30 mouse cellular contexts compared by ENCODE assay signal in genomic region chr13:5549747-5550146, GRCm38 (mm10).
DNase-seq lines count a peak whose midpoint lies in the region; ATAC-seq and TF ChIP-seq lines count a peak whose summit lies in the region.
"Had no signal": no experiment of that assay in that cellular context is flagged by ENCODE, and none has a peak within 500 bp of the region (broad histone marks: within the 10 kb centered on the region; RNA-seq: fewer than 3 reads in every experiment).

No protein-coding gene starts in this region.

- WGBS in hindbrain, embryonic 14.5 days, result 95% methylated on average over 7 of the region's 7 CpGs
- WGBS in hindbrain, embryonic 10.5 days, result 94% methylated on average over 7 of the region's 7 CpGs
- 91% methylated on average over 7 of the region's 7 CpGs for WGBS in intestine, embryonic 14.5 days
- WGBS in stomach, embryonic 14.5 days, result 94% methylated on average over 7 of the region's 7 CpGs

- H3K36me3 ChIP-seq in hindbrain, embryonic 14.5 days (replicated peaks; ENCODE audit: control insufficient read depth, insufficient read depth), result no peaks in the 10 kb centered on the region
- H3K36me3 ChIP-seq in hindbrain, embryonic 10.5 days, result no peaks in the 10 kb centered on the region
- H3K36me3 ChIP-seq in ES-E14 (ENCODE audit: control insufficient read depth, insufficient read depth, low read length, poor library complexity, severe bottlenecking), result no peaks in the 10 kb centered on the region
- H3K36me3 ChIP-seq in intestine, embryonic 14.5 days (ENCODE audit: control insufficient read depth, insufficient read depth, low read length), result no peaks in the 10 kb centered on the region
- H3K36me3 ChIP-seq in stomach, embryonic 14.5 days (ENCODE audit: control insufficient read depth, insufficient read depth, low read length), result no peaks in the 10 kb centered on the region
- H3K36me3 ChIP-seq: G1E; hindbrain, embryonic 15.5 days; liver, embryonic 13.5 days; neural tube, embryonic 13.5 days had no signal

- H3K27me3 ChIP-seq in hindbrain, embryonic 14.5 days (ENCODE audit: control insufficient read depth, insufficient read depth, low read length), result no peaks in the 10 kb centered on the region
- H3K27me3 ChIP-seq in hindbrain, embryonic 10.5 days (ENCODE audit: insufficient read depth, poor library complexity, severe bottlenecking), result no peaks in the 10 kb centered on the region
- H3K27me3 ChIP-seq in intestine, embryonic 14.5 days (replicated peaks; ENCODE audit: control insufficient read depth, insufficient read depth, low read length), result no peaks in the 10 kb centered on the region
- H3K27me3 ChIP-seq in stomach, embryonic 14.5 days (ENCODE audit: control insufficient read depth, insufficient read depth, low read length), result no peaks in the 10 kb centered on the region
- H3K27me3 ChIP-seq: hindbrain, embryonic 15.5 days; liver, embryonic 13.5 days; neural tube, embryonic 13.5 days; Patski had no signal

- 0 out of 2 replicates have a peak, but pooled peaks cover 3% of the 10 kb centered on the region for H3K4me1 ChIP-seq in hindbrain, embryonic 14.5 days (replicated peaks; ENCODE audit: control insufficient read depth, insufficient read depth, low read length)
- H3K4me1 ChIP-seq in hindbrain, embryonic 10.5 days (replicated peaks), result no peaks in the 10 kb centered on the region
- H3K4me1 ChIP-seq in ES-E14 (ENCODE audit: control insufficient read depth in 2 of 2, insufficient read depth in 2 of 2, low read length in 2 of 2, poor library complexity in 1 of 2), result peaks cover 8 to 10% of the 10 kb centered on the region in 2 experiments; a peak in 3 of 4 replicates
- no peaks in the 10 kb centered on the region for H3K4me1 ChIP-seq in intestine, embryonic 14.5 days (replicated peaks; ENCODE audit: control insufficient read depth, insufficient read depth, low read length)
- H3K4me1 ChIP-seq in stomach, embryonic 14.5 days (ENCODE audit: control insufficient read depth, insufficient read depth, low read length), result no peaks in the 10 kb centered on the region; the same call in 1 of the 2 replicates
- H3K4me1 ChIP-seq: hindbrain, embryonic 15.5 days; liver, embryonic 13.5 days had no signal

- no peak for DNase-seq in hindbrain, embryonic 14.5 days (ENCODE audit: low spot score)
- no peak for DNase-seq in hindbrain, embryonic 10.5 days (ENCODE audit: low spot score)
- peak; percentile 16 for DNase-seq in ES-E14 (ENCODE audit: low read depth, low spot score)
- no peak for DNase-seq in intestine, embryonic 14.5 days (ENCODE audit: low spot score)
- no peak for DNase-seq in left cerebral cortex, adult 9 months (ENCODE audit: low spot score in 2 of 2)
- DNase-seq in lung, adult 18-20 months, result no peak
- DNase-seq: adrenal gland, postnatal 14 days; B cell, adult 2 months; cerebellum, adult 11 months; cerebellum, adult 9-11 months; embryo, embryonic 11 days; gastrocnemius, adult 2 months; gastrocnemius, postnatal 36 days; heart, adult 18-20 months; heart, postnatal 36 days; kidney, adult 18-20 months; kidney, postnatal 4 days; left cerebral cortex, postnatal 4 days; liver, embryonic 13.5 days; lung, adult 2 months; lung, postnatal 14 days; thymus, postnatal 4 days had no signal

- 0 out of 2 replicates have a peak, but pooled peaks have one; percentile 46 for ATAC-seq in hindbrain, embryonic 14.5 days (ENCODE audit: low FRiP score)
- ATAC-seq in intestine, embryonic 14.5 days (replicated peaks; ENCODE audit: low FRiP score, low TSS enrichment, low read depth), result peak; percentile 56
- ATAC-seq in stomach, embryonic 14.5 days (ENCODE audit: insufficient number of reproducible peaks, insufficient read depth, low FRiP score, low read depth), result no peak
- ATAC-seq in erythroblast, adult 5-6 weeks (replicated peaks; ENCODE audit: low FRiP score, poor library complexity, severe bottlenecking), result no peak
- ATAC-seq: forebrain, embryonic 16.5 days; Patski had no signal

- in situ Hi-C loops in ES-E14 (cut with MboI; ENCODE audit: low sequenced_read_pairs in 2 of 2, unreplicated experiment in 2 of 2), result no loop called here

- no peak overlapping the region for H3K4me2 ChIP-seq in hindbrain, embryonic 14.5 days (replicated peaks)
- no peak overlapping the region for H3K4me2 ChIP-seq in intestine, embryonic 14.5 days (ENCODE audit: low read length)
- H3K4me2 ChIP-seq in stomach, embryonic 14.5 days (replicated peaks; ENCODE audit: low read depth, low read length), result no peak overlapping the region
- H3K4me2 ChIP-seq: heart, embryonic 11.5 days; hindbrain, embryonic 15.5 days; liver, embryonic 13.5 days; neural tube, embryonic 13.5 days had no signal

- H3K9me3 ChIP-seq in hindbrain, embryonic 14.5 days (ENCODE audit: control insufficient read depth, low read length), result no peaks in the 10 kb centered on the region
- H3K9me3 ChIP-seq in hindbrain, embryonic 10.5 days, result no peaks in the 10 kb centered on the region
- no peaks in the 10 kb centered on the region for H3K9me3 ChIP-seq in ES-E14 (ENCODE audit: control insufficient read depth, insufficient read depth, low read depth, low read length)
- no peaks in the 10 kb centered on the region for H3K9me3 ChIP-seq in intestine, embryonic 14.5 days (ENCODE audit: control insufficient read depth, low read length)
- H3K9me3 ChIP-seq in stomach, embryonic 14.5 days (ENCODE audit: control insufficient read depth, low read depth, low read length), result no peaks in the 10 kb centered on the region
- H3K9me3 ChIP-seq: G1E; hindbrain, embryonic 15.5 days; liver, embryonic 13.5 days; neural tube, embryonic 13.5 days had no signal

- no peak overlapping the region for H3K27ac ChIP-seq in hindbrain, embryonic 14.5 days
- no peak overlapping the region for H3K27ac ChIP-seq in hindbrain, embryonic 10.5 days
- peak overlapping the region; percentile 78 for H3K27ac ChIP-seq in ES-E14 (ENCODE audit: insufficient read depth, low read depth, low read length, poor library complexity, severe bottlenecking)
- H3K27ac ChIP-seq in intestine, embryonic 14.5 days (ENCODE audit: low read depth), result no peak overlapping the region
- peak overlapping the region; percentile 7; the same call in 1 of the 2 replicates for H3K27ac ChIP-seq in stomach, embryonic 14.5 days (ENCODE audit: low read length)
- H3K27ac ChIP-seq: gastrocnemius, adult 2 months; hindbrain, embryonic 15.5 days; liver, embryonic 13.5 days; neural tube, embryonic 13.5 days had no signal

- no peak overlapping the region for H3K4me3 ChIP-seq in hindbrain, embryonic 14.5 days (replicated peaks; ENCODE audit: low read length)
- no peak overlapping the region for H3K4me3 ChIP-seq in hindbrain, embryonic 10.5 days
- H3K4me3 ChIP-seq in ES-E14 (ENCODE audit: insufficient read depth in 1 of 2, low read depth in 1 of 2, low read length in 2 of 2, poor library complexity in 1 of 2, severe bottlenecking in 1 of 2), result no peak overlapping the region
- no peak overlapping the region for H3K4me3 ChIP-seq in intestine, embryonic 14.5 days (ENCODE audit: low read depth, low read length)
- H3K4me3 ChIP-seq in stomach, embryonic 14.5 days (ENCODE audit: low read depth, low read length), result no peak overlapping the region
- H3K4me3 ChIP-seq: gastrocnemius, adult 2 months; hindbrain, embryonic 15.5 days; liver, embryonic 13.5 days; neural tube, embryonic 13.5 days had no signal

- no peak overlapping the region for H3K9ac ChIP-seq in hindbrain, embryonic 14.5 days
- no peak overlapping the region for H3K9ac ChIP-seq in ES-E14 (ENCODE audit: insufficient read depth, low read depth, low read length, poor library complexity, severe bottlenecking)
- no peak overlapping the region for H3K9ac ChIP-seq in intestine, embryonic 14.5 days (ENCODE audit: low read length)
- H3K9ac ChIP-seq in stomach, embryonic 14.5 days (replicated peaks; ENCODE audit: low read depth, low read length), result no peak overlapping the region
- H3K9ac ChIP-seq: hindbrain, embryonic 15.5 days; liver, embryonic 13.5 days; neural tube, embryonic 13.5 days had no signal

TF ChIP-seq in ES-E14, 5 proteins besides CTCF, POLR2A, EP300 and RAD21:
- no peak for TF ChIP-seq MAFK (IDR thresholded peaks at IDR 0.05; ENCODE audit: insufficient read depth, low read depth, low read length)
- TF ChIP-seq CHD2 (IDR thresholded peaks at IDR 0.05; ENCODE audit: low read depth, low read length), result no peak
- no peak for TF ChIP-seq ZC3H11A (IDR thresholded peaks at IDR 0.05; ENCODE audit: borderline replicate concordance, low read depth, low read length)
- no peak for TF ChIP-seq ZNF384 (IDR thresholded peaks at IDR 0.05; ENCODE audit: low read depth, low read length)
- no peak for TF ChIP-seq HCFC1 (IDR thresholded peaks at IDR 0.05; ENCODE audit: borderline replicate concordance, insufficient read depth, low read length)

Comparison
In these comparisons a context has a peak if more than half of its experiments do, and no peak if none do; other contexts are left out.
1. ATAC-seq: peak in hindbrain, embryonic 14.5 days (single experiment) and intestine, embryonic 14.5 days (single experiment); none in stomach, embryonic 14.5 days (single experiment) and erythroblast, adult 5-6 weeks (single experiment).
2. H3K27ac ChIP-seq: peak in ES-E14 (single experiment) and stomach, embryonic 14.5 days (single experiment); none in hindbrain, embryonic 14.5 days (single experiment), hindbrain, embryonic 10.5 days (single experiment) and intestine, embryonic 14.5 days (single experiment).